ENCODE assay signal across 19 mouse cellular contexts in genomic region chr2:13450895-13451294, GRCm38 (mm10). TPM values are rescaled to one million over a fixed set of nuclear protein-coding genes. Genes with fewer than 3 reads are reported as not detected.
DNase-seq lines count a peak whose midpoint lies in the region; ATAC-seq lines count a peak whose summit lies in the region.
"Had no signal": no experiment of that assay in that cellular context is flagged by ENCODE, and none has a peak within 500 bp of the region (broad histone marks: within the 10 kb centered on the region; RNA-seq: fewer than 3 reads in every experiment).

No protein-coding gene starts in this region.

- whole genome bisulfite sequencing in midbrain, embryonic 11.5 days, result 85% methylated on average over 3 of the region's 3 CpGs
- WGBS in midbrain, embryonic 16.5 days, result 58% methylated on average over 3 of the region's 3 CpGs
- 50% methylated on average over 3 of the region's 3 CpGs for WGBS in midbrain, embryonic 15.5 days

- no peak overlapping the region for H3K9ac ChIP-seq in midbrain, embryonic 11.5 days (ENCODE audit: low read length)
- no peak overlapping the region for H3K9ac ChIP-seq in midbrain, embryonic 16.5 days (ENCODE audit: low read depth, low read length)
- no peak overlapping the region for H3K9ac ChIP-seq in midbrain, embryonic 15.5 days
- H3K9ac ChIP-seq: embryonic facial prominence, embryonic 13.5 days; heart, embryonic 12.5 days had no signal

- intact Hi-C loops in gastrocnemius, postnatal 36 days (cut with DNase I), result no loop called here

- ATAC-seq in midbrain, embryonic 11.5 days (ENCODE audit: low FRiP score), result peak; percentile 38; the same call in 1 of the 2 replicates
- no peak; the same call in 1 of the 2 replicates for ATAC-seq in midbrain, embryonic 16.5 days
- 0 out of 2 replicates have a peak, but pooled peaks have one; percentile 57 for ATAC-seq in midbrain, embryonic 15.5 days (replicated peaks)
- ATAC-seq: activated CD4-positive, CD25-positive, alpha-beta regulatory T cell, adult 4 months; forebrain, embryonic 14.5 days had no signal

- H3K4me1 ChIP-seq in midbrain, embryonic 11.5 days (ENCODE audit: control insufficient read depth, insufficient read depth, low read length), result no peaks in the 10 kb centered on the region
- 0 out of 2 replicates have a peak, but pooled peaks cover 2% of the 10 kb centered on the region for H3K4me1 ChIP-seq in midbrain, embryonic 16.5 days (ENCODE audit: control insufficient read depth, insufficient read depth, low read length)
- H3K4me1 ChIP-seq in midbrain, embryonic 15.5 days, result no peaks in the 10 kb centered on the region

- peak; percentile 19 for DNase-seq in gastrocnemius, adult 18-20 months (ENCODE audit: low spot score)
- DNase-seq in gastrocnemius, postnatal 36 days, result no peak
- DNase-seq in midbrain, embryonic 11.5 days (ENCODE audit: low spot score, missing footprints), result no peak
- peak; percentile 16 for DNase-seq in adipocyte (ENCODE audit: low spot score)
- no peak for DNase-seq in cerebellum, postnatal 4 days (ENCODE audit: low spot score in 2 of 2)
- DNase-seq in thymus, postnatal 10 days (ENCODE audit: low spot score in 2 of 2), result no peak
- DNase-seq: cerebellum, postnatal 14 days; gastrocnemius, postnatal 10 days; kidney, adult 9 months had no signal

- H3K9me3 ChIP-seq in midbrain, embryonic 11.5 days (ENCODE audit: control insufficient read depth, low read length), result no peaks in the 10 kb centered on the region
- H3K9me3 ChIP-seq in midbrain, embryonic 16.5 days (replicated peaks; ENCODE audit: control insufficient read depth, low read length, poor library complexity, severe bottlenecking), result no peaks in the 10 kb centered on the region
- H3K9me3 ChIP-seq in midbrain, embryonic 15.5 days, result no peaks in the 10 kb centered on the region
- H3K9me3 ChIP-seq: embryonic facial prominence, embryonic 13.5 days; heart, embryonic 12.5 days had no signal

- no peak overlapping the region for H3K4me2 ChIP-seq in midbrain, embryonic 11.5 days
- no peak overlapping the region for H3K4me2 ChIP-seq in midbrain, embryonic 16.5 days (ENCODE audit: low read length)
- no peak overlapping the region for H3K4me2 ChIP-seq in midbrain, embryonic 15.5 days
- H3K4me2 ChIP-seq: embryonic facial prominence, embryonic 13.5 days; heart, embryonic 12.5 days had no signal

- H3K27me3 ChIP-seq in midbrain, embryonic 11.5 days (ENCODE audit: control insufficient read depth, insufficient read depth, low read length), result no peaks in the 10 kb centered on the region
- H3K27me3 ChIP-seq in midbrain, embryonic 16.5 days (ENCODE audit: control insufficient read depth, insufficient read depth, low read depth, low read length), result no peaks in the 10 kb centered on the region
- H3K27me3 ChIP-seq in midbrain, embryonic 15.5 days (replicated peaks), result no peaks in the 10 kb centered on the region
- H3K27me3 ChIP-seq: embryonic facial prominence, embryonic 13.5 days; heart, embryonic 12.5 days had no signal

- no peak overlapping the region for H3K4me3 ChIP-seq in midbrain, embryonic 11.5 days (ENCODE audit: low read depth, low read length)
- H3K4me3 ChIP-seq in midbrain, embryonic 16.5 days (ENCODE audit: low read depth, low read length), result no peak overlapping the region
- no peak overlapping the region for H3K4me3 ChIP-seq in midbrain, embryonic 15.5 days
- H3K4me3 ChIP-seq: embryonic facial prominence, embryonic 13.5 days; heart, embryonic 12.5 days; left cerebral cortex, adult 2 months had no signal

- H3K36me3 ChIP-seq in midbrain, embryonic 11.5 days (ENCODE audit: control insufficient read depth, insufficient read depth, low read length), result no peaks in the 10 kb centered on the region
- no peaks in the 10 kb centered on the region for H3K36me3 ChIP-seq in midbrain, embryonic 16.5 days (ENCODE audit: control insufficient read depth, insufficient read depth, low read length)
- H3K36me3 ChIP-seq in midbrain, embryonic 15.5 days (replicated peaks), result no peaks in the 10 kb centered on the region
- H3K36me3 ChIP-seq: embryonic facial prominence, embryonic 13.5 days; heart, embryonic 12.5 days had no signal

- H3K27ac ChIP-seq in midbrain, embryonic 11.5 days (ENCODE audit: low read depth, low read length), result no peak overlapping the region
- H3K27ac ChIP-seq in midbrain, embryonic 16.5 days (ENCODE audit: low read length), result no peak overlapping the region
- H3K27ac ChIP-seq in midbrain, embryonic 15.5 days, result no peak overlapping the region
- H3K27ac ChIP-seq: left cerebral cortex, adult 2 months had no signal

RNA-seq across cellular contexts. Expression of gene Cubn, which starts 40.7 kb away (rescaled TPM):
- under 1 TPM; 0.05 to 0.16 TPM for total RNA-seq in gastrocnemius, adult 18-20 months (2021)
- under 1 TPM; 0.05 to 0.08 TPM for total RNA-seq in gastrocnemius, postnatal 36 days (2021)
- polyA plus RNA-seq in midbrain, embryonic 11.5 days (2014; fragmentation: Nextera tagmentation; extraction: Ambion mirVana), result 0.59 and 0.78 TPM in 2 replicates
- 0.63 and 0.80 TPM in 2 replicates for polyA plus RNA-seq in midbrain, embryonic 16.5 days (2015; fragmentation: Nextera tagmentation; extraction: Ambion mirVana)
- polyA plus RNA-seq in midbrain, embryonic 15.5 days (2015; fragmentation: Nextera tagmentation; extraction: Ambion mirVana), result 0.77 TPM in 2 replicates
- total RNA-seq: liver, adult 2 months; megakaryocyte-erythroid progenitor cell, adult 5-6 weeks; MEL had no signal
- polyA plus RNA-seq: liver, adult 2 months had no signal

Comparison
In these comparisons a context has a peak if more than half of its experiments do, and no peak if none do; other contexts are left out.
1. DNase-seq: peak in gastrocnemius, adult 18-20 months (single experiment) and adipocyte (single experiment); none in gastrocnemius, postnatal 36 days (0 of 2), midbrain, embryonic 11.5 days (single experiment), cerebellum, postnatal 4 days (0 of 2) and thymus, postnatal 10 days (0 of 2).